Mouse (Mus musculus) urinary bladder, postnatal 36 days (tissue): ENCODE results near the gene Lrrc25.

ENCODE experiments used
- DNase-seq, 2 experiments: peaks; one replicate each; pipeline ENCODE4 v3.0.0; 2022; ENCODE audit warnings: low spot score in 2 of 2, mixed read lengths in 1 of 2

Lrrc25 gene

GRCm38 (mm10) chr8:70647343-70648163, 31.6 kb downstream of the Lrrc25 start:
- no peak for DNase-seq

GRCm38 (mm10) chr8:70648164-70648442, 32.1 kb downstream of the Lrrc25 start:
- DNase-seq: no peak

GRCm38 (mm10) chr8:70648921-70649320, 33.0 kb downstream of the Lrrc25 start:
- no peak for DNase-seq

GRCm38 (mm10) chr8:70649324-70649723, 33.4 kb downstream of the Lrrc25 start:
- peak; percentile 65 to 82 for DNase-seq

DNA sequence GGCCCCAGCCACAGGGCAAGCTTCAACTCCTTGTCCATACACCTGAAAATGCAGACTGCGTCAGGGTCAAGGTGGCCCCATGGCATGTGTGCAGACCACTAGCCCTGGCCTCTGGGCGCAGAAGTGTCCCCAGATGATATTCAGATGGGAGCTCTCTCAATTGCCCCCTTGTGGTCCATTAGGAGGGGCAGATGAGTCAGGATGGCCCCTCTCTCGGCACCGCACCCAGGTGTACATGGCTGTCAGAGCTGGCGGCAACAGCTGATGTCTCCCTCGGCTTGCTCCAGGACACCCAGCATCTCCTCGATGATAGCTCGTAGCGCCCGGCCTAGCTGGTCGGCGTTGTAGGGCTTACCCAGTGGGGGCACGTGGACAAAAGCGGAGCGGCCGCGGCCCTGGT, 34.4 kb downstream of the Lrrc25 start:
- DNase-seq: no peak

DNA sequence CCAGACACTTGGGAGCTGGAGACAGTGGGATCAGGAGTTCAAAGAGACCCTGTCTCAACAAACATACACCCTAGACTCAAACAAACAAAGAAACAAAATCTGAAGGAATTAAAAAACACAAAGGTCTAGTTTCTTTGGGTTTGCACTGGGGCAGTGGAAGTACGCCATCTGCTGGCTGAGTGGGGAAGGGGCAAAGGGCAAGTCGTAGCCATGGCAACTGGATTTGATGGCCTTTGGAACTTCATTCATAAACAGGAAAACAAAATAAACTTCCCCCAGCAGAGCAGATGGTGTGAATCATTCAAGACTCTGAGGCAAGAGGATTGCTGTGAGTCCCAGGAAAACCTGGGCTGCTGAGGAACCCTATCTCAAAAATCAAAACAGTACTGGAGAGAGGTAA, 37.3 kb downstream of the Lrrc25 start:
- peak in 1 of 2 experiments; percentile 64 for DNase-seq

- DNase-seq: no peak
Measured at GRCm38 (mm10) chr8:70654121-70654520, 38.2 kb downstream of the Lrrc25 start.

DNA sequence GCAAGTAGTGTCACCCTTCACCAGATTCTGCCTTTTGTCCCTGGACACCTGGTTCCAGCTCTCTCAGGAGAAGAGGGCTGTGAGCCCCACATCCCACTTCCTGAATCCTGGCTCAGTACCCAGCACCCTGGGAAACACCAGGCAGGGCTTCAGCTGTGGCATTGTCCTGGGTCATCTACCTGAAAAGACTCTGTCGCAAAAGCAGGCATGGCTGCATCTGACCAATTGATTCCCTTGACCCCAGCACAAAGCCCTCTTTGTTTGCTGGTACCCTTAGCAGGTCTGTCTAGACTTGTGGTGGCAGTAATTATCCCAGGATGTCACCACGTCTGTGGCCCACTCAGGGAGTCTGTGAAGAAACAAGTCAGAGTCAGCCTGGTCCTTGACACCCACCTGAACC, 39.5 kb downstream of the Lrrc25 start:
- no peak for DNase-seq

- DNase-seq: no peak
Measured at GRCm38 (mm10) chr8:70656193-70656790, 40.3 kb downstream of the Lrrc25 start.

DNA sequence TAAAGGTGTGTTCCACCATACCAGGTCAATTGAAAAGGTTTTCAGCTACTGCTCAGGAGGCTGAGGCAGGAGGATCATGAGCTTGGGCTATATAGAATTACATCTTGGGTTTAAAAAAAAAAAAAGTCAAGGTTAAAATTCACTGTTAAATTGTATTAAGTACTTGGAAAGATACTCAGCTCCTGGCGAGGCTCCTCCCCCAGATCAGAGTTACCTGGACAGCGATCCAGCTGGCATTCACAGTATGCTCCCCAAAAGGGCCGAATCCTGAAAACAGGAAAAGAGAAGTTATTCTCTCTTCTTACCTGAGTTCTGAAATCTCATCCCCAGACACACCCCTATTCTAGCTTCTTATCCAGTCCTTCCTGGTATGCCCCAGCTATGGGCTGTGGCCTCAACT, 41.3 kb downstream of the Lrrc25 start:
- DNase-seq: no peak

DNA sequence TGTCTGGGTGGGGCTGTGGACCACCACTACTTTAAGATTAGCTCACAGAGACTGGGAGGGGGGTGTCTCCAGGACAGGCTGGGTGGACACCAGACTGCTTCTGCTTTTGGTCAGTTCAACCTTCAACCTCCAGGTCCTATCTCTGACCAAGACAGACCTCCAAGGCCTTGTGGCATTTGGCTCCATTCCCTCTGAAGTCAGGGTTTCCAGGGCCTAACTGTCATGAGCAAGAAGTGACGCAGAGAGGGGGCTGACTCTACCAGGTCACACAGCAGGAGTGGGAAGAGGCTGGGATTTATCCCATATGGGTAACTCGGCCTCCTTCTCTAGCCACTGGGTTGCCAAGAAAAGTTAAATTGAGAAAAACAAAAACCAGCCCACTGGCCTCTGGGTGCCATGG, 41.8 kb downstream of the Lrrc25 start:
- no peak for DNase-seq

DNA sequence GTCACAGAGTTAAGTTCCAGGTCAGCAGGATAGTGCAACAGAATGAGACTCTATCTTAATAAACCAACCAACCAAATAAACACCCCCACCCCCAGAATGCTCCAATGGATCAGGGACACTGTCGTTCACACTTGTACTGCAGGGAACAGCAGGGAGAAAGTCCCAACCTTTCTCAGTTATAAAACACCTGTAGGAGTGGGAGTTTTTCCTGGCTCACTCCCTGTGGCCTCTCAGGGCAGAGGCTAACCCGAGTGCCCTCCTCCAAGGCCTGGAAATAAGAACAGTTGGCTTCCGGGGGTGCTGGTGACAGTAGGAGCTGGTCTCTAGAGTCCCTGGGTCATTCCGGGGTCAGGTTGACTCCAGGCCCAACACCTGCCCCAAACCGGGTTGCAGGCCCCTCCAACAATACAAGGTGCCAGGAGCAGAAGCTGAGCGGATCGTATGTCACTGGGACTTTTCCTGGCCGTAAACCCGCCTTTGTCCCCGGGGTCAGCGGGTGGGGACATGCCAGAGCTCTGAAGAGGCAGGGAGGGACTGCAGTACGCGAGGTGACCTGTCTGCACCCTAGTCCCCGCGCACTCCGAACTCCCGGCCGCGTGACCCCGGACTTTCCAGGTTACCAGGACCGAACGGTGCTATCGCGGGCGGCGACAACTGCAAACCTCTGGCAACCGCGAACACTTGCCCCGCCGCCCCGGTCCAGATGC, 43.1 kb downstream of the Lrrc25 start:
- no peak for DNase-seq

- peak; percentile 81 to 90 for DNase-seq
Measured at GRCm38 (mm10) chr8:70659604-70660272, 43.8 kb downstream of the Lrrc25 start.

- no peak for DNase-seq
Measured at GRCm38 (mm10) chr8:70660273-70660725, 44.3 kb downstream of the Lrrc25 start, which contains the start of gene Pgpep1. TSS of gene Pgpep1 (minus strand) at chr8:70660388.

DNA sequence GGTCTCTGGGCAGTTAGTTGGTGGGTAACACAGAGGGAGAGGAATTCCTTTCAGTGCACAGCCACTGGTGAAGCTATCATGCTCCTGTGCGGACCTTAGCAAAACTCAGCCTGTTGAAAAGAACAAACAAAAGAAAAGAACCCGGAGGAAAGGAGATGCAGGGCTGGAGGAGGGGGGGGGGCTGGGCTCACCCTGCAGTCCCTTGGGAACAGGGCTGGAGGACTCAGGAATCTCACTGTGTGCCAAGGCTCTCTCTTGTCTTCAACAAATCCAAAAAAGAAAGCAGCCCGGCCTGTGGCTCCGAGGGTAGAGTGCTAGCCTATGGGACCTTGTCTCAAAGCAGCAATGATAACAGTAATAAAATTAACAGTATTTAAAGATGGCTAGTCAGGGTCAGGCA, 47.7 kb downstream of the Lrrc25 start:
- DNase-seq: no peak

- no peak for DNase-seq
Measured at GRCm38 (mm10) chr8:70664631-70665030, 48.7 kb downstream of the Lrrc25 start.

GRCm38 (mm10) chr8:70665599-70665998, 49.6 kb downstream of the Lrrc25 start:
- DNase-seq: no peak

DNA sequence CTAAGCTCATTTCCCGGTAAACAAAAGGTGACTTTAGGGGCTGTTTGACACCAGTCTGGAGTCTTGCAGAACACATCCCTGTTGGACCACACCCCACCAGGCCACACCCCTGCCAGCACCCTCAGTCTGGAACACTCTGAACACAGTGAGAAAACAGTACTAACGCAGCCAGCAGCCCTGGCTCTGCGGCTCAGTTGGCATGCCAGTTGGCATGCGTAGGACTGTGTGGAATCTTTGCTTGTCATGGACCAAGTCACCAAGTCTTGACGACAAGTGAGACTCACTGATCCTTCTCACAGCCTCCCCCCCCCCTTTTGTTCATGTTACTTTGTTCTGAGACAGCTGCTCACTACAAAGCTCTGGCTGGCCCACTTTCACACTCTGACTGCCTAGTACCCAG, 51.1 kb downstream of the Lrrc25 start:
- DNase-seq: peak in 1 of 2 experiments; percentile 73
